Mouse (Mus musculus) G1E (cell line): Measurements from ENCODE around the gene Syne2. TPM values are rescaled to one million over a fixed set of nuclear protein-coding genes. Genes with fewer than 3 reads are reported as not detected.

Source experiments
- ATAC-seq: 2 replicates; pipeline ENCODE4 v1.8.0; 2016; ENCODE audit warnings: mild to moderate bottlenecking; ENCODE audit not compliant: insufficient number of reproducible peaks, poor library complexity, low FRiP score, severe bottlenecking; ENCODE audit errors: extremely low read depth
- DNase-seq: peaks from one replicate; pipeline ENCODE4 v3.0.0; 2012; ENCODE audit warnings: low spot score
- H3K27me3 ChIP-seq: 2 replicates; pipeline ENCODE4 v1.6.1; 2012; ENCODE audit warnings: mild to moderate bottlenecking, low read length, inconsistent platforms; ENCODE audit not compliant: insufficient read depth
- H3K36me3 ChIP-seq: replicated peaks from 2 replicates; pipeline ENCODE3; 2012; ENCODE audit warnings: mild to moderate bottlenecking, inconsistent platforms
- H3K4me1 ChIP-seq: 2 replicates; pipeline ENCODE4 v1.6.1; 2012; ENCODE audit warnings: low read depth, low read length, inconsistent platforms, mixed read lengths; ENCODE audit not compliant: insufficient read depth
- H3K4me3 ChIP-seq: 2 replicates; pipeline ENCODE4 v1.5.1; 2012; ENCODE audit warnings: low read depth, mild to moderate bottlenecking, inconsistent platforms, low read length, moderate library complexity, mixed read lengths
- H3K9me3 ChIP-seq: replicated peaks from 2 replicates; pipeline ENCODE4 v1.6.1; 2012; ENCODE audit warnings: inconsistent platforms
- CTCF ChIP-seq: IDR thresholded peaks from 2 replicates; pipeline ENCODE4 v1.5.1; 2012; ENCODE audit warnings: low read depth, low read length, inconsistent platforms, mixed read lengths
- GATA1 ChIP-seq: IDR thresholded peaks from 2 replicates; pipeline ENCODE4 v1.6.1; 2012; ENCODE audit warnings: borderline replicate concordance, low read length, inconsistent platforms, mixed read lengths
- GATA2 ChIP-seq: IDR thresholded peaks from 2 replicates; pipeline ENCODE4 v1.6.1; 2012; ENCODE audit warnings: low read depth, low read length, inconsistent platforms, borderline replicate concordance
- POLR2AphosphoS5 ChIP-seq: IDR thresholded peaks from 2 replicates; pipeline ENCODE4 v1.6.1; 2012; ENCODE audit warnings: low read depth, low read length, inconsistent platforms; ENCODE audit not compliant: insufficient replicate concordance
- TAL1 ChIP-seq: conservative IDR thresholded peaks from 2 replicates; pipeline ENCODE4 v1.6.1; 2012; ENCODE audit warnings: low read depth, low read length, inconsistent platforms, mixed read lengths
- polyA plus RNA-seq: library from polyadenylated mRNA; stranded (reverse); fragments of >175 nt; gene quantifications from 2 replicates; pipeline ENCODE4 v1.2.3, GENCODE M21; 2012
- total RNA-seq, 2 experiments: library from RNA; stranded (forward) in 1 of 2; stranded (reverse) in 1 of 2; fragments of 200-1000 nt in 1 of 2; fragments of >200 nt in 1 of 2; fragmentation: Nextera tagmentation in 1 of 2; gene quantifications; 2 replicates each; pipeline ENCODE4 v1.2.3; 2014 to 2017

The Syne2 gene
- total and polyA plus RNA-seq, 3 experiments, result 0.82 TPM; not detected in 2

GRCm38 (mm10) chr12:75826699-75827353 lies 8.9 kb downstream of the Syne2 start:
- Histone ChIP-seq H3K4me1 (no peaks in the 10 kb centered on the region), H3K9me3 (no peaks in the 10 kb centered on the region), H3K36me3 (no peaks in the 10 kb centered on the region), H3K4me3 (no peak overlapping the region), H3K27me3 (peaks cover 2% of the 10 kb centered on the region)
- ATAC-seq (no peak), DNase-seq (no peak)
- TF ChIP-seq CTCF (no peak), GATA1 (no peak), TAL1 (no peak), POLR2AphosphoS5 (no peak), GATA2 (no peak)

- H3K9me3 ChIP-seq, result no peaks in the 10 kb centered on the region
- no peak for TF ChIP-seq CTCF
- no peak for TF ChIP-seq TAL1
- no peak for TF ChIP-seq GATA1
- TF ChIP-seq GATA2, result no peak
- TF ChIP-seq POLR2AphosphoS5, result no peak
- peaks cover 2% of the 10 kb centered on the region for H3K27me3 ChIP-seq
- no peaks in the 10 kb centered on the region for H3K4me1 ChIP-seq
- ATAC-seq, result no peak
- H3K36me3 ChIP-seq, result no peaks in the 10 kb centered on the region
- DNase-seq, result no peak
- no peak overlapping the region for H3K4me3 ChIP-seq
Observed at GRCm38 (mm10) chr12:75827751-75828150, 9.8 kb downstream of the Syne2 start.

- Histone ChIP-seq H3K4me3 (no peak overlapping the region), H3K9me3 (no peaks in the 10 kb centered on the region), H3K27me3 (peaks cover 2% of the 10 kb centered on the region), H3K4me1 (no peaks in the 10 kb centered on the region), H3K36me3 (no peaks in the 10 kb centered on the region)
- DNase-seq (no peak), ATAC-seq (no peak)
- TF ChIP-seq GATA1 (no peak), GATA2 (no peak), TAL1 (no peak), POLR2AphosphoS5 (no peak), CTCF (no peak)
Observed at GRCm38 (mm10) chr12:75829616-75830015, 11.7 kb downstream of the Syne2 start.

GRCm38 (mm10) chr12:75833149-75833959 lies 15.4 kb downstream of the Syne2 start:
- Histone ChIP-seq H3K9me3 (no peaks in the 10 kb centered on the region), H3K27me3 (peaks cover 2% of the 10 kb centered on the region), H3K36me3 (no peaks in the 10 kb centered on the region), H3K4me1 (no peaks in the 10 kb centered on the region), H3K4me3 (no peak overlapping the region; the same call in 1 of the 2 replicates)
- no peak for ATAC-seq
- TF ChIP-seq GATA2 (no peak), TAL1 (no peak)
- no peak for DNase-seq

GRCm38 (mm10) chr12:75833960-75834729 lies 16.2 kb downstream of the Syne2 start:
- no peak for TF ChIP-seq CTCF
- H3K27me3 ChIP-seq, result peaks cover 2% of the 10 kb centered on the region

GRCm38 (mm10) chr12:75836524-75836962 lies 18.6 kb downstream of the Syne2 start:
- no peak for ATAC-seq
- Histone ChIP-seq H3K27me3 (peaks cover 6% of the 10 kb centered on the region; the same call in 1 of the 2 replicates), H3K4me3 (no peak overlapping the region), H3K9me3 (no peaks in the 10 kb centered on the region), H3K4me1 (no peaks in the 10 kb centered on the region), H3K36me3 (no peaks in the 10 kb centered on the region)
- no peak for DNase-seq
- TF ChIP-seq CTCF (no peak), GATA2 (no peak), GATA1 (no peak), TAL1 (no peak), POLR2AphosphoS5 (no peak)

More at GRCm38 (mm10) chr12:75833960-75834729, 16.2 kb downstream of the Syne2 start:
- DNase-seq (no peak), ATAC-seq (no peak)
- Histone ChIP-seq H3K9me3 (no peaks in the 10 kb centered on the region), H3K4me1 (no peaks in the 10 kb centered on the region), H3K36me3 (no peaks in the 10 kb centered on the region), H3K4me3 (no peak overlapping the region)
